8 mouse cellular contexts compared by ENCODE assay signal in the genomic region with DNA sequence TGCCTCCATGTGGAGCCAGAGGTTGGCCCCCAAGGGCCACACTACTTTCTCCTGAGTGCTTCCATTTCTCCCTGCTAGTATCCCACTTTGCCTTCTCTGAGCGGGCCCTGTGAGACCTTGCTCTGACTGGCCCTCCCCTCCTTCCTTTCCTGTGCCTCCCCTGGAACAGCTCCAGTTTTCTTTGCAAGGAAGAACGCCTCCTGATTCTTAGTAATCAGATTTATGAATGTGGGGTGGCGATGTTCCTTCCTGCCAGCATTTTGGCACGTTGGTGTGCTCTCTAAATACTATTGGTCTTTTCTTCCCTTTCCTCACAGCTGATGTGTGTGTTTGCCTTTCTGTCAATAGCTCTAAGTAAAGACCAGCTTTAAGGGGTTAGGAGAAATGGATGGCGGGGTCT.
A peak's percentile ranks its signal among the peaks of the same experiment; 100 is the strongest.
DNase-seq lines count a peak whose midpoint lies in the region; ATAC-seq lines count a peak whose summit lies in the region.

No protein-coding gene starts in this region.

- H3K27me3 ChIP-seq in embryonic facial prominence, embryonic 12.5 days, result no peaks in the 10 kb centered on the region
- H3K27me3 ChIP-seq in embryonic facial prominence, embryonic 10.5 days (replicated peaks; ENCODE audit: low read depth, poor library complexity, severe bottlenecking), result no peaks in the 10 kb centered on the region
- no peaks in the 10 kb centered on the region for H3K27me3 ChIP-seq in kidney, embryonic 16.5 days (ENCODE audit: insufficient read depth, low read length)
- no peaks in the 10 kb centered on the region for H3K27me3 ChIP-seq in neural tube, embryonic 14.5 days (ENCODE audit: control insufficient read depth, insufficient read depth, low read length)

- peak overlapping the region; percentile 24; the same call in 1 of the 2 replicates for H3K9ac ChIP-seq in embryonic facial prominence, embryonic 12.5 days
- no peak overlapping the region for H3K9ac ChIP-seq in kidney, embryonic 16.5 days (replicated peaks; ENCODE audit: low read length)
- no peak overlapping the region for H3K9ac ChIP-seq in neural tube, embryonic 14.5 days (replicated peaks; ENCODE audit: low read depth, low read length)

- no peak overlapping the region for H3K4me2 ChIP-seq in embryonic facial prominence, embryonic 12.5 days (replicated peaks)
- H3K4me2 ChIP-seq in kidney, embryonic 16.5 days (replicated peaks; ENCODE audit: low read depth, low read length), result no peak overlapping the region
- H3K4me2 ChIP-seq in neural tube, embryonic 14.5 days (ENCODE audit: low read depth, low read length), result no peak overlapping the region

- H3K27ac ChIP-seq in embryonic facial prominence, embryonic 12.5 days, result no peak overlapping the region
- no peak overlapping the region for H3K27ac ChIP-seq in embryonic facial prominence, embryonic 10.5 days (replicated peaks)
- peak overlapping the region; percentile 67; the same call in 1 of the 2 replicates for H3K27ac ChIP-seq in kidney, embryonic 16.5 days (ENCODE audit: low read length)
- H3K27ac ChIP-seq in neural tube, embryonic 14.5 days (ENCODE audit: low read depth, low read length), result peak overlapping the region; percentile 1; the same call in 1 of the 2 replicates

- H3K4me3 ChIP-seq in embryonic facial prominence, embryonic 12.5 days, result no peak overlapping the region
- no peak overlapping the region for H3K4me3 ChIP-seq in embryonic facial prominence, embryonic 10.5 days
- H3K4me3 ChIP-seq in kidney, embryonic 16.5 days (ENCODE audit: low read length), result no peak overlapping the region
- H3K4me3 ChIP-seq in neural tube, embryonic 14.5 days (ENCODE audit: low read depth, low read length), result no peak overlapping the region

- no peaks in the 10 kb centered on the region for H3K9me3 ChIP-seq in embryonic facial prominence, embryonic 12.5 days
- H3K9me3 ChIP-seq in embryonic facial prominence, embryonic 10.5 days, result no peaks in the 10 kb centered on the region
- no peaks in the 10 kb centered on the region for H3K9me3 ChIP-seq in kidney, embryonic 16.5 days (ENCODE audit: low read length)
- no peaks in the 10 kb centered on the region for H3K9me3 ChIP-seq in neural tube, embryonic 14.5 days (ENCODE audit: control insufficient read depth, low read length)

- H3K4me1 ChIP-seq in embryonic facial prominence, embryonic 12.5 days, result peaks cover 34% of the 10 kb centered on the region
- peaks cover 52% of the 10 kb centered on the region for H3K4me1 ChIP-seq in embryonic facial prominence, embryonic 10.5 days
- H3K4me1 ChIP-seq in kidney, embryonic 16.5 days (ENCODE audit: insufficient read depth, low read length), result peaks cover 17% of the 10 kb centered on the region
- peaks cover 18% of the 10 kb centered on the region for H3K4me1 ChIP-seq in neural tube, embryonic 14.5 days (ENCODE audit: control insufficient read depth, insufficient read depth, low read length)

- no peaks in the 10 kb centered on the region for H3K36me3 ChIP-seq in embryonic facial prominence, embryonic 12.5 days
- H3K36me3 ChIP-seq in embryonic facial prominence, embryonic 10.5 days (replicated peaks), result peaks cover 7% of the 10 kb centered on the region; the same call in 1 of the 2 replicates
- H3K36me3 ChIP-seq in kidney, embryonic 16.5 days (ENCODE audit: insufficient read depth, low read length), result no peaks in the 10 kb centered on the region
- no peaks in the 10 kb centered on the region for H3K36me3 ChIP-seq in neural tube, embryonic 14.5 days (ENCODE audit: control insufficient read depth, insufficient read depth, low read length)

- DNase-seq in embryonic facial prominence, embryonic 10.5 days (ENCODE audit: low spot score), result no peak
- peak; percentile 43 for DNase-seq in right cerebral cortex, postnatal 10 days (ENCODE audit: low spot score in 2 of 2)
- DNase-seq in right cerebral cortex, postnatal 25 days, result no peak
- DNase-seq in urinary bladder, adult 18-20 months (ENCODE audit: low spot score in 2 of 2), result no peak
- no peak for DNase-seq in embryo, embryonic 10 days (ENCODE audit: low spot score)

- 62% methylated on average over 5 of the region's 5 CpGs for WGBS in embryonic facial prominence, embryonic 12.5 days
- 76% methylated on average over 5 of the region's 5 CpGs for WGBS in embryonic facial prominence, embryonic 10.5 days
- 30% methylated on average over 5 of the region's 5 CpGs for WGBS in kidney, embryonic 16.5 days
- 39% methylated on average over 5 of the region's 5 CpGs for WGBS in neural tube, embryonic 14.5 days

- ATAC-seq in embryonic facial prominence, embryonic 12.5 days (ENCODE audit: insufficient number of reproducible peaks, insufficient read depth, low FRiP score, low TSS enrichment), result no peak
- peak; percentile 63; the same call in 1 of the 2 replicates for ATAC-seq in kidney, embryonic 16.5 days (ENCODE audit: low FRiP score, low TSS enrichment)
- ATAC-seq in neural tube, embryonic 14.5 days (ENCODE audit: low read depth), result no peak

Comparison
In these comparisons a context has a peak if more than half of its experiments do, and no peak if none do; other contexts are left out.
1. DNase-seq: peak in right cerebral cortex, postnatal 10 days (2 of 2); none in embryonic facial prominence, embryonic 10.5 days (single experiment), right cerebral cortex, postnatal 25 days (single experiment), urinary bladder, adult 18-20 months (0 of 2) and embryo, embryonic 10 days (single experiment).
2. H3K27ac ChIP-seq: peak in kidney, embryonic 16.5 days (single experiment) and neural tube, embryonic 14.5 days (single experiment); none in embryonic facial prominence, embryonic 12.5 days (single experiment) and embryonic facial prominence, embryonic 10.5 days (single experiment).